Mouse (Mus musculus) stomach, postnatal 0 days (tissue): ENCODE data around the gene Lck. TPM values are rescaled to one million over a fixed set of nuclear protein-coding genes. Genes with fewer than 3 reads are reported as not detected.

Source experiments
- ATAC-seq: fragments of 200-750 bp; cut with Nextera tagmentation; 2 replicates; pipeline ENCODE4 v1.8.0; 2017; ENCODE audit not compliant: low FRiP score, low TSS enrichment
- DNase-seq: peaks from one replicate; pipeline ENCODE4 v3.0.0-alpha.2; 2016; ENCODE audit warnings: low spot score
- H3K27ac ChIP-seq: fragments of 300-500 bp; sonication (generic); replicated peaks from 2 replicates; pipeline ENCODE4 v1.5.1; 2014; ENCODE audit warnings: mild to moderate bottlenecking, control low read depth
- H3K27me3 ChIP-seq: fragments of 300-500 bp; sonication (generic); 2 replicates; pipeline ENCODE4 v1.6.1; 2014; ENCODE audit warnings: low read length; ENCODE audit not compliant: control insufficient read depth, insufficient read depth
- H3K36me3 ChIP-seq: fragments of 300-500 bp; sonication (generic); 2 replicates; pipeline ENCODE4 v1.6.1; 2014; ENCODE audit warnings: low read length, mixed read lengths; ENCODE audit not compliant: control insufficient read depth, insufficient read depth
- H3K4me1 ChIP-seq: fragments of 300-500 bp; sonication (generic); replicated peaks from 2 replicates; pipeline ENCODE4 v1.6.1; 2014; ENCODE audit warnings: antibody characterized with exemption; ENCODE audit not compliant: control insufficient read depth, insufficient read depth
- H3K4me2 ChIP-seq: fragments of 300-500 bp; sonication (generic); replicated peaks from 2 replicates; pipeline ENCODE4 v1.6.1; 2014; ENCODE audit warnings: low read depth, mild to moderate bottlenecking, control low read depth, moderate library complexity
- H3K4me3 ChIP-seq: fragments of 300-500 bp; sonication (generic); 2 replicates; pipeline ENCODE4 v1.5.1; 2014; ENCODE audit warnings: low read depth, low read length, control low read depth
- H3K9ac ChIP-seq: fragments of 300-500 bp; sonication (generic); 2 replicates; pipeline ENCODE4 v1.6.1; 2014; ENCODE audit warnings: mild to moderate bottlenecking, low read length, control low read depth, mixed read lengths
- H3K9me3 ChIP-seq: fragments of 300-500 bp; sonication (generic); 2 replicates; pipeline ENCODE4 v1.6.1; 2016; ENCODE audit warnings: low read length; ENCODE audit not compliant: control insufficient read depth
- CTCF ChIP-seq: IDR thresholded peaks from 2 replicates; pipeline ENCODE4 v1.5.1; 2016; ENCODE audit warnings: antibody characterized with exemption, low read depth, mild to moderate bottlenecking, moderate library complexity
- EP300 ChIP-seq: optimal IDR thresholded peaks from 2 replicates; pipeline ENCODE3; 2016; ENCODE audit warnings: antibody characterized with exemption
- WGBS: fragments of 180-500 bp; shearing (Covaris S2); extraction: QIAGEN DNeasy Blood & Tissue Kit; methylation state at CpG from one replicate; pipeline ENCODE4 v1.1.7; 2014; 5-methylcytosine and 5-hydroxymethylcytosine counted together
- polyA plus RNA-seq: library from polyadenylated mRNA; unstranded; fragments of >200 nt; fragmentation: Nextera tagmentation; extraction: Ambion mirVana; gene quantifications from 2 replicates; pipeline ENCODE4 v1.2.1, GENCODE M21; 2015

Lck gene
- polyA plus RNA-seq, 1 experiment from 2014 or later, result 1.9 TPM

GRCm38 (mm10) chr4:129588865-129589264, 15.4 kb upstream of the Lck start:
- WGBS, result 70% methylated on average over 4 of the region's 4 CpGs
- no peak overlapping the region for H3K4me3 ChIP-seq
- no peak for ATAC-seq

GRCm38 (mm10) chr4:129586943-129587342, 13.5 kb upstream of the Lck start:
- no peak overlapping the region for H3K4me3 ChIP-seq
- H3K36me3 ChIP-seq, result peaks cover 2% of the 10 kb centered on the region; the same call in 1 of the 2 replicates
- H3K9ac ChIP-seq, result no peak overlapping the region
- H3K4me2 ChIP-seq, result no peak overlapping the region
- no peak for DNase-seq
- ATAC-seq, result no peak
- no peaks in the 10 kb centered on the region for H3K27me3 ChIP-seq
- no peaks in the 10 kb centered on the region for H3K9me3 ChIP-seq
- TF ChIP-seq EP300, result no peak
- TF ChIP-seq CTCF, result no peak
- no peak overlapping the region for H3K27ac ChIP-seq
- WGBS, result 23% methylated on average over 1 of the region's 1 CpGs
- 0 out of 2 replicates have a peak, but pooled peaks cover 3% of the 10 kb centered on the region for H3K4me1 ChIP-seq

More at GRCm38 (mm10) chr4:129588865-129589264, 15.4 kb upstream of the Lck start:
- H3K27me3 ChIP-seq, result no peaks in the 10 kb centered on the region
- H3K4me2 ChIP-seq, result no peak overlapping the region
- no peaks in the 10 kb centered on the region for H3K9me3 ChIP-seq
- H3K9ac ChIP-seq, result no peak overlapping the region
- TF ChIP-seq EP300 (no peak), CTCF (no peak)
- no peak overlapping the region for H3K27ac ChIP-seq
- peaks cover 16% of the 10 kb centered on the region for H3K36me3 ChIP-seq
- no peak for DNase-seq
- H3K4me1 ChIP-seq, result 0 out of 2 replicates have a peak, but pooled peaks cover 3% of the 10 kb centered on the region

- no peak overlapping the region for H3K9ac ChIP-seq
- ATAC-seq, result no peak
- H3K27me3 ChIP-seq, result no peaks in the 10 kb centered on the region
- TF ChIP-seq EP300 (no peak), CTCF (no peak)
- no peaks in the 10 kb centered on the region for H3K9me3 ChIP-seq
- H3K4me2 ChIP-seq, result peak overlapping the region; percentile 69
- 0 out of 2 replicates have a peak, but pooled peaks cover 3% of the 10 kb centered on the region for H3K4me1 ChIP-seq
- WGBS, result 89% methylated on average over 9 of the region's 9 CpGs
- no peak overlapping the region for H3K27ac ChIP-seq
- DNase-seq, result no peak
- H3K36me3 ChIP-seq, result no peaks in the 10 kb centered on the region
- H3K4me3 ChIP-seq, result no peak overlapping the region
These were observed 12.3 kb upstream of the Lck start for GRCm38 (mm10) chr4:129585773-129586172.

- TF ChIP-seq EP300, result no peak
- peak; percentile 82 for TF ChIP-seq CTCF
- 0 out of 2 replicates have a peak, but pooled peaks cover 3% of the 10 kb centered on the region for H3K4me1 ChIP-seq
- WGBS, result 2% methylated on average over 36 of the region's 36 CpGs
- ATAC-seq, result peak; percentile 87
- H3K36me3 ChIP-seq, result no peaks in the 10 kb centered on the region
- no peaks in the 10 kb centered on the region for H3K9me3 ChIP-seq
- peak overlapping the region; percentile 78 for H3K27ac ChIP-seq
- peak overlapping the region; percentile 43 for H3K4me3 ChIP-seq
- peak; percentile 87 for DNase-seq
- H3K9ac ChIP-seq, result peak overlapping the region; percentile 63
- H3K27me3 ChIP-seq, result no peaks in the 10 kb centered on the region
- peak overlapping the region; percentile 69 for H3K4me2 ChIP-seq
These were observed 11.6 kb upstream of the Lck start for GRCm38 (mm10) chr4:129584884-129585608.

GRCm38 (mm10) chr4:129584370-129584769, 10.9 kb upstream of the Lck start:
- H3K4me1 ChIP-seq, result 0 out of 2 replicates have a peak, but pooled peaks cover 3% of the 10 kb centered on the region
- TF ChIP-seq CTCF (no peak), EP300 (no peak)
- H3K9ac ChIP-seq, result peak overlapping the region; percentile 63
- H3K4me2 ChIP-seq, result peak overlapping the region; percentile 69
- WGBS, result 66% methylated on average over 1 of the region's 1 CpGs
- no peaks in the 10 kb centered on the region for H3K9me3 ChIP-seq
- ATAC-seq (no peak), DNase-seq (no peak)
- peak overlapping the region; percentile 78 for H3K27ac ChIP-seq
- no peaks in the 10 kb centered on the region for H3K36me3 ChIP-seq
- peak overlapping the region; percentile 43 for H3K4me3 ChIP-seq
- no peaks in the 10 kb centered on the region for H3K27me3 ChIP-seq

GRCm38 (mm10) chr4:129582251-129582650, 8.8 kb upstream of the Lck start:
- 90% methylated on average over 1 of the region's 1 CpGs for WGBS

More at GRCm38 (mm10) chr4:129582251-129582650, 8.8 kb upstream of the Lck start:
- Histone ChIP-seq H3K4me1 (0 out of 2 replicates have a peak, but pooled peaks cover 3% of the 10 kb centered on the region), H3K9ac (no peak overlapping the region), H3K4me3 (no peak overlapping the region), H3K4me2 (no peak overlapping the region), H3K9me3 (no peaks in the 10 kb centered on the region), H3K27me3 (no peaks in the 10 kb centered on the region), H3K36me3 (no peaks in the 10 kb centered on the region), H3K27ac (no peak overlapping the region)
- no peak for ATAC-seq
- TF ChIP-seq CTCF (0 out of 2 replicates have a peak, but pooled peaks have one; percentile 13), EP300 (no peak)
- DNase-seq, result no peak
